Mouse (Mus musculus) limb, embryonic 11.5 days (tissue): ENCODE results near the gene Adamts20. TPM values are rescaled to one million over a fixed set of nuclear protein-coding genes. Genes with fewer than 3 reads are reported as not detected.
A peak's percentile ranks its signal among the peaks of the same experiment; 100 is the strongest.

Experiments
- ATAC-seq: fragments of 200-750 bp; cut with Nextera tagmentation; 2 replicates; pipeline ENCODE4 v1.8.0; 2017; ENCODE audit warnings: low read depth; ENCODE audit not compliant: insufficient number of reproducible peaks, low FRiP score, low TSS enrichment
- DNase-seq: peaks from one replicate; pipeline ENCODE4 v3.0.0-alpha.2; 2015; ENCODE audit warnings: low spot score
- H3K27ac ChIP-seq: fragments of 300-500 bp; sonication (generic); replicated peaks from 2 replicates; pipeline ENCODE4 v1.5.1; 2014; ENCODE audit warnings: low read depth, mild to moderate bottlenecking, low read length
- H3K27me3 ChIP-seq: fragments of 300-500 bp; sonication (generic); 2 replicates; pipeline ENCODE4 v1.6.1; 2014; ENCODE audit warnings: mild to moderate bottlenecking, low read length, mixed read lengths; ENCODE audit not compliant: control insufficient read depth, insufficient read depth
- H3K36me3 ChIP-seq: fragments of 300-500 bp; sonication (generic); 2 replicates; pipeline ENCODE4 v1.6.1; 2014; ENCODE audit warnings: mild to moderate bottlenecking, low read length, moderate library complexity, mixed read lengths; ENCODE audit not compliant: control insufficient read depth, insufficient read depth
- H3K4me1 ChIP-seq: fragments of 300-500 bp; sonication (generic); 2 replicates; pipeline ENCODE4 v1.6.1; 2014; ENCODE audit warnings: low read length, mixed read lengths; ENCODE audit not compliant: control insufficient read depth, insufficient read depth
- H3K4me2 ChIP-seq: fragments of 300-500 bp; sonication (generic); 2 replicates; pipeline ENCODE4 v1.6.1; 2014; ENCODE audit warnings: low read depth, mild to moderate bottlenecking, moderate library complexity; ENCODE audit not compliant: severe bottlenecking
- H3K4me3 ChIP-seq: fragments of 300-500 bp; sonication (generic); 2 replicates; pipeline ENCODE4 v1.5.1; 2014; ENCODE audit warnings: low read depth, low read length
- H3K9ac ChIP-seq: fragments of 300-500 bp; sonication (generic); 2 replicates; pipeline ENCODE4 v1.6.1; 2014; ENCODE audit warnings: mild to moderate bottlenecking, low read length
- H3K9me3 ChIP-seq: fragments of 300-500 bp; sonication (generic); 2 replicates; pipeline ENCODE4 v1.6.1; 2016; ENCODE audit warnings: low read length; ENCODE audit not compliant: control insufficient read depth
- WGBS: fragments of 180-500 bp; shearing (Covaris S2); extraction: QIAGEN DNeasy Blood & Tissue Kit; methylation state at CpG from one replicate; pipeline ENCODE4 v1.1.7; 2014; 5-methylcytosine and 5-hydroxymethylcytosine counted together
- polyA plus RNA-seq: library from polyadenylated mRNA; unstranded; fragments of >200 nt; fragmentation: Nextera tagmentation; extraction: Ambion mirVana; gene quantifications from 2 replicates; pipeline ENCODE4 v1.2.1, GENCODE M21; 2014

Gene Adamts20
- polyA plus RNA-seq, 1 experiment from 2014 or later, result 4.9 TPM

DNA sequence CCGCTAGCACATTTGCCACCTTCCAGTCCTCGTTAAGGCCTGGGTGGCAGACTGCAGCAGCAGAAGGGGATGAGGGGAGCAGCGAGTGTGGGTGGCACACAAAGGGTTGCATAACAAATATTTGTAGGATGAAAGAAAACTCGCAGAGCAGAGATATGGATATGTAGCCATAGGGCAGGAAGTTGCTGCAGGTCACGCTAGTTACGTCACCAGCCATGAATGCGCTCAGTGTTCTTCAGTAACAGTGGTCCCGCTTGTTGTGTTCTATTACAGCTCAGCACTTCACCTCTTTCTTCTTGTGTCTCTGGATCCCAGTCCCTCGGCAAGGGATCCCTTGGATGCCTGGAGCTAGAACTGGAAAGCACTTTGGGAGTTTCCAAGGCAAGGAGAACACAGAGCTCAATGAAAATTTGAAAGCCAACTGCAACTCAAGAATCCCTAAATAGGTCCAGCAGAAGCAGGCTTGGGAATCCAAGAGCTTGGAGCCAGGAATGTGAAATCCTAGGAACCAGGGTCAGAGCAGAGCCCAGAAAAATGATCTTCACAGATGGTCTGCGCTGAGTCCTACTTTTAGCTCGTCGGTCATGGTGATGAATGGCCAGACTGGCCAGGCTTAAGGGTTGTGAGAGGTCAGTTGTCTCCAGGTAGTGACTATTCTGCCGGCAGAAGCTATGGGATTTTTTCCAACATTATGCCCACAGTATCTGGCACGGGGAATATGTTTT is 34.4 kb downstream of the Adamts20 start:
- 75% methylated on average over 14 of the region's 14 CpGs for WGBS
- Histone ChIP-seq H3K27ac (no peak overlapping the region), H3K4me2 (no peak overlapping the region), H3K4me3 (no peak overlapping the region), H3K9me3 (no peaks in the 10 kb centered on the region), H3K9ac (no peak overlapping the region), H3K4me1 (no peaks in the 10 kb centered on the region), H3K27me3 (no peaks in the 10 kb centered on the region), H3K36me3 (no peaks in the 10 kb centered on the region)
- no peak for DNase-seq
- ATAC-seq, result no peak

DNA sequence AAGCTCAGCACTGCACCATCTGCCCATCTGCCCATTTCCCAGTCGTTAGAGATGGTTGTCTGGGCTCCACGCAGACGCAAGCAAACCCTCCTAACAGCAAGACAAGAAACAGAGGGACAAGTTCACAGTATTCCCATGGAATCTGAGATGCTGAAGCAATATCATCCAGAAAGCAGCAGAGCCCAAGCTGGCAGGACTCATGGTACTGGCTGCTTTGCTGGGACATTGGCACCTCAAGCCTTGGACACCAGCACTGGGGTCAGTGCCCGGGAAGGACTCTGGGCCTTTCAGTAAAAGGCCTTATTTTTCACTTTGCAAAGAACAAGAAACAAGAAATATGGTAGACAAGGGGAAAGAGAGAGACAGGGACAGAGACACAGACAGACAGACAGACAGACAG is 36.5 kb downstream of the Adamts20 start:
- Histone ChIP-seq H3K4me2 (no peak overlapping the region), H3K9ac (no peak overlapping the region), H3K4me1 (no peaks in the 10 kb centered on the region), H3K27ac (no peak overlapping the region), H3K4me3 (no peak overlapping the region), H3K27me3 (no peaks in the 10 kb centered on the region), H3K36me3 (no peaks in the 10 kb centered on the region), H3K9me3 (no peaks in the 10 kb centered on the region)
- ATAC-seq, result no peak
- DNase-seq, result no peak
- WGBS, result 82% methylated on average over 4 of the region's 4 CpGs

DNA sequence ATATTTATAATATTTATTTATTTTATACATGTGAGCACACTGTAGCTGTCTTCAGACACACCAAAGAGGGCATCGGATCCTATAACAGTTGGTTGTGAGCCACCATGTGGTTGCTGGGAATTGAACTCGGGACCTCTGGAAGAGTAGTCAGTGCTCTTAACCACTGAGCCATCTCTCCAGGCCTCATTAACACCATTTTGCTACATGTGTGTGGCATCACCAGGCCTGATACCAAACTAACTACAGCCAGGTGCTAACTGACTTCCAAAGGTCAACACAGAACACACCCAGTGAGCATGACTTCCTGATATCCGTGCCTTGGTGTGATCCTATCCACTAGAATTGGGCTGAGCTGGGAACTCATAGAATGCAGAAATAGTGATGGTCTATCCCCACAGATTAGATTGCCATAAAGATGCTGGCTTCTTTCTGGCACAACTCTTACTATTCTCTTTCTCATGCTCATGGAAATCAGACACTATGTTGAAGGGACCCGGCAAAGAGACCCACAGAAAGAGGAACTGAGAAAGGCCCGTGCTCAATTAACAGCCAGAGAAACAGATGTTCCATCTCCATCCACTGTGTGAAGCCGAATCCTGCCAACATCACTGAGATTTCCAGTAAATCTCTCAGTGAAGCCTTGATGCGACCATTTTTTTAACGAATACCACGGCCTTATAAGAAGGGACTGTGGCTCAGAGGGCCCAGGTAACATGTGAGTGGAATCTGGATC is 37.6 kb downstream of the Adamts20 start:
- ATAC-seq, result 0 out of 2 replicates have a peak, but pooled peaks have one; percentile 21
- no peak overlapping the region for H3K9ac ChIP-seq
- H3K4me2 ChIP-seq, result no peak overlapping the region
- no peak overlapping the region for H3K4me3 ChIP-seq
- no peak overlapping the region for H3K27ac ChIP-seq
- H3K27me3 ChIP-seq, result no peaks in the 10 kb centered on the region
- H3K4me1 ChIP-seq, result no peaks in the 10 kb centered on the region
- H3K36me3 ChIP-seq, result no peaks in the 10 kb centered on the region
- H3K9me3 ChIP-seq, result no peaks in the 10 kb centered on the region
- no peak for DNase-seq
- 86% methylated on average over 9 of the region's 9 CpGs for WGBS

DNA sequence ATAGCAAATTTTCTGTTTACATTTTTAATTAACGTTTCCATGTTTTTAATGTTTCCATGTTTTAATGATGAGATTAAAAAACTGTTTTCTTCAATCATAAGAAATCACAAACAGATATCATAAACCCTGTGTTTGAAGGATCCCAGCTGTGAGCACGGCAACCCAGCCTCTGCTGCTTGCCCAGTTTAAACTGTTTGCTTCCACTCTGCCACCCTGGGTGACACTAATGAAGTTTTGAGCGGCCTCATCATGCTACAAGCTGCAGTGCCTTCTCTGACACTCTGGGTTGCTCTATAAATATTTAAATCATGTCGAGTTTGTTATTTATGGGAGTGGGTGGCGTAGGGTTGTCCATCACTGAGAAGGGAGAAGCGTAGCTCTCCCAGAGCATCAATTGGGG is 44.7 kb downstream of the Adamts20 start:
- 53% methylated on average over 6 of the region's 6 CpGs for WGBS
- Histone ChIP-seq H3K36me3 (no peaks in the 10 kb centered on the region), H3K27me3 (no peaks in the 10 kb centered on the region), H3K27ac (no peak overlapping the region), H3K4me1 (no peaks in the 10 kb centered on the region), H3K4me3 (no peak overlapping the region), H3K4me2 (no peak overlapping the region), H3K9me3 (no peaks in the 10 kb centered on the region), H3K9ac (no peak overlapping the region)
- DNase-seq (peak; percentile 11), ATAC-seq (no peak)

DNA sequence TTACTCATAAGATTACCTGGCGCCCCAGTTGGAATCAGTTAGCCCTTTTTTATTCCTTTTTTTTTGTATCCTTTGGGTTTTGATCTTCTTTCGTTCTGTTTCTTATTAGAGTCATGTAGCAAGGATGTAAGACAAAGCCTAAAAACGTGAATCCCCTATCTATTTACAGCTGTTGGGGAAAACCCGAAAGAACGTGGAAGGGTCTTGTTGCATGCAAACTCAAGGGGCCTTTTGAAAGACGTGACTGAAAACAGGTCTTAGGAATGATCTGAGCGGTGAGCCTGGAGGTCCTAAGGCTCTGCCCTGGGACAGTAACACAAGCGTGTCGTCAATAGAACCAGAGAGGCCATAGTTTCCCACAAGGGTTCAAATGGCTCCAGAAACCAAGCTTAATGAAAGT is 46.1 kb downstream of the Adamts20 start:
- no peak overlapping the region for H3K4me2 ChIP-seq
- ATAC-seq, result no peak
- no peaks in the 10 kb centered on the region for H3K27me3 ChIP-seq
- H3K9ac ChIP-seq, result no peak overlapping the region
- H3K9me3 ChIP-seq, result no peaks in the 10 kb centered on the region
- H3K36me3 ChIP-seq, result no peaks in the 10 kb centered on the region
- DNase-seq, result peak; percentile 16
- WGBS, result 88% methylated on average over 9 of the region's 9 CpGs
- no peak overlapping the region for H3K4me3 ChIP-seq
- no peaks in the 10 kb centered on the region for H3K4me1 ChIP-seq
- no peak overlapping the region for H3K27ac ChIP-seq

DNA sequence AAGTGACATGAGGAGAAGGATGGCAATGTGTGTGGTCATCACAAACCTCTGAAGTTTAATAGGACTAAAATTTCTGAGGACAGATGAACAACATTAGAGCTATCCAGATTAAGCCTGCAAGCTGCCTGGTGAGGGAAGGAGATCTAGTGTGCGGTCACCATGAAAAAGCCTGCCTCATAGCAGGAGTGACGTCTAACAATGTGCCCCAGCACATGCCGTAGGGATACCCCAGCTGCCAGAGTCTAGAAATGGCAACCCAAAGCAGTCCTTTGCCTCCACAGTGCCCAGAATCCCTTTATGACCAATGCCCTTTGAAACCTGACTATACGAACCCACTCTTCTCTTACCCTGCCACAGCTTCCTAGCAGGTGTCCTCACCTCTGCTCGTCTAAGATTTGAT is 46.8 kb downstream of the Adamts20 start:
- Histone ChIP-seq H3K27ac (no peak overlapping the region), H3K36me3 (no peaks in the 10 kb centered on the region), H3K27me3 (no peaks in the 10 kb centered on the region), H3K9me3 (no peaks in the 10 kb centered on the region), H3K4me1 (no peaks in the 10 kb centered on the region), H3K9ac (no peak overlapping the region), H3K4me3 (no peak overlapping the region), H3K4me2 (no peak overlapping the region)
- 82% methylated on average over 5 of the region's 5 CpGs for WGBS
- DNase-seq (peak; percentile 14), ATAC-seq (no peak)

DNA sequence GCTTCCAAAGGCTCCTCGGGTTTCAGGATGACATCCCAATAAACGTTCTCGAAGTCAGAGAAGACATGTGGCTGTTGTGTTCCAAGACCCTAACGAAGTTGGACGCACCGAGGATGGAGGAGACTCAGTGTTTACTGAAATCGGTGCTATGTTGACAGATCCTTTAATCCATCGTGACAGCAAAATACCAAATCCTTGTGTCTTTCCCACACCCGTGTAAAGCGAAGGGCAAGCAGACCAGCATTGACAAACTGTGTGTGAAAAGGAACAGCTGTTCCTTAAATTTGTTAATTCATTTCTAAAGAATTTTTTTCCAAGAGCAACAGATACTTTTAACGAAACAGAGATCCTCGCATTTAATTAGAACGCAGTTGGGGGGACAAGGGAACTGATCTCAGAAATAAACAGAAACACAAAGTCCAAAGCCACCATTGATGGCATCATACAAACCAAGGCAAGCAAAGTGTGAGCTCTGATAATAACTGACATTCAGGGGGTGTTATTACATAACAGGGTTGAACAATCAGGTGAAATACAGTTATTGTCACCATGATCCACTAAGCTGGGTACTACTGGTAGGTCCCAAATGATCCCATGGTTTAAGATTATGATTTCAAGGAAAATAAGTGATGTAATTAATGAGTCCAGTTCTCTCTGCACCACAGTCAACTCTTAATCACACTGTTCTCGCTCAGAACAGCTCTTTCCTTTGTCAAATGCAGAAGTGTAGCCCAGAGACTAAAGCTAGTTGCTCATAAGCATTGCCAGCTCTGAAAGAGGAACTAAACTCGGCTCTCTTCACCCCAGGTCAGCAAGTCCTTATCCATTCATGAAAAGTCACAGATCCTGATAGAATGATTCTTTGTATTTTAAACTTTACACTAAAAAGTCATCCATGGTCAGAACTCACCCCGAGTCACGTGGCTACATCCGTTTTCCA is 47.7 kb downstream of the Adamts20 start:
- Histone ChIP-seq H3K4me2 (no peak overlapping the region), H3K4me1 (no peaks in the 10 kb centered on the region), H3K9ac (no peak overlapping the region), H3K9me3 (no peaks in the 10 kb centered on the region), H3K36me3 (no peaks in the 10 kb centered on the region), H3K27ac (no peak overlapping the region), H3K4me3 (no peak overlapping the region), H3K27me3 (no peaks in the 10 kb centered on the region)
- ATAC-seq (no peak), DNase-seq (peak; percentile 15)
- WGBS, result 85% methylated on average over 18 of the region's 18 CpGs

DNA sequence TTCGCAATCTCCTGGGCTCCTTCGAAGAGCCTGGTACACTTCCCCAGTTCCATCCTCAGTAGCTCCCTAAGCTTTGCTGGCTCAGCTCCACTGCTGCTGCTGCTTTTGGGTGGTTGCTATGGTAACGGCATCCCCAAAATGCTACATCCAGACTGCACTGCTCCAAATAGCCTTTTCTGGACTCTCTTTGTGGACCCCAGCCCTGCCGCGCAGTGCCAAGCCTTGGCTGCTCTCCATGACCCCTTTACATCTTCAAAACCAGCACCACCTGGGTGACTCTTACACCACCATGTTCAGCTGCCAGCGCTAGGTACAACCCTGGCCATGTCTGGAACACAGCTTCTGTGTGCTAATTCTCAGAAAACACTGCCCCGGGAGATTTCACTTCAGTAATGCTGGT is 55.4 kb downstream of the Adamts20 start:
- Histone ChIP-seq H3K4me2 (no peak overlapping the region), H3K4me3 (no peak overlapping the region), H3K36me3 (no peaks in the 10 kb centered on the region), H3K9me3 (no peaks in the 10 kb centered on the region), H3K27ac (no peak overlapping the region), H3K9ac (no peak overlapping the region), H3K27me3 (no peaks in the 10 kb centered on the region), H3K4me1 (no peaks in the 10 kb centered on the region)
- DNase-seq (peak; percentile 24), ATAC-seq (no peak)
- WGBS, result 83% methylated on average over 7 of the region's 7 CpGs
